8 mouse cellular contexts compared by ENCODE assay signal in genomic region chr13:80881722-80882500, GRCm38 (mm10). TPM values are rescaled to one million over a fixed set of nuclear protein-coding genes. Genes with fewer than 3 reads are reported as not detected.
A peak's percentile ranks its signal among the peaks of the same experiment; 100 is the strongest.
DNase-seq lines count a peak whose midpoint lies in the region; ATAC-seq and TF ChIP-seq lines count a peak whose summit lies in the region.

No protein-coding gene starts in this region.

- TF ChIP-seq EP300 in CH12.LX (IDR thresholded peaks at IDR 0.05; ENCODE audit: low read length): no peak

- no peak overlapping the region for H3K4me3 ChIP-seq in CH12.LX (replicated peaks in 1 of 3; ENCODE audit: low read depth in 2 of 3, low read length in 2 of 3, poor library complexity in 1 of 3)
- H3K4me3 ChIP-seq in liver, embryonic 13.5 days (replicated peaks): no peak overlapping the region

- H3K27ac ChIP-seq in CH12.LX (ENCODE audit: insufficient read depth, low read depth): no peak overlapping the region
- H3K27ac ChIP-seq in liver, embryonic 13.5 days: peak overlapping the region; percentile 100; the same call in 1 of the 2 replicates

- DNase-seq in 3134 (ENCODE audit: extremely low read depth, insufficient read length, low spot score) (peak; percentile 36), CH12.LX (ENCODE audit: extremely low read depth) (peak; percentile 91)
- peak; percentile 63 for DNase-seq in cerebellum, adult 8-10 months
- DNase-seq in kidney, adult 8-10 months: peak; percentile 58 to 78
- DNase-seq in liver, embryonic 13.5 days: peak; percentile 44
- DNase-seq in neural tube, embryonic 10.5 days (ENCODE audit: extremely low spot score, low spot score): peak; percentile 34
- no peak for DNase-seq in right cerebral cortex, postnatal 25 days

- in situ Hi-C loops in CH12.LX (cut with MboI; ENCODE audit: low pct_ligation_motif_present, low pct_unique_long_range_greater_than_20kb, low sequenced_read_pairs): loop anchor here (25.0 kb wide), 1 partner anchor 280 kb away; no protein-coding TSS in a partner anchor

- 26% methylated on average over 6 of the region's 6 CpGs for WGBS in liver, embryonic 13.5 days (ENCODE audit: insufficient replicate concordance)

- H3K4me1 ChIP-seq in CH12.LX (ENCODE audit: control insufficient read depth in 1 of 2, insufficient read depth in 2 of 2): peaks cover 0 to 7% of the 10 kb centered on the region in 2 experiments; a peak in 1 of 4 replicates
- H3K4me1 ChIP-seq in liver, embryonic 13.5 days (replicated peaks): peaks cover 8% of the 10 kb centered on the region; the same call in 1 of the 2 replicates

- TF ChIP-seq RAD21 in CH12.LX (IDR thresholded peaks at IDR 0.05; ENCODE audit: low read depth, low read length): peak; percentile 97

- peaks cover 2% of the 10 kb centered on the region; the same call in 1 of the 2 replicates for H3K79me2 ChIP-seq in CH12.LX (replicated peaks; ENCODE audit: control insufficient read depth, extremely low read depth, insufficient read depth, poor library complexity, severe bottlenecking)

- no peak overlapping the region for H3K4me2 ChIP-seq in CH12.LX (ENCODE audit: insufficient read depth, low read depth, poor library complexity, severe bottlenecking)
- no peak overlapping the region; the same call in 1 of the 2 replicates for H3K4me2 ChIP-seq in liver, embryonic 13.5 days

- peak; percentile 74 to 100 for TF ChIP-seq CTCF in CH12.LX (conservative IDR thresholded peaks at IDR 0.05 in 1 of 2, IDR thresholded peaks at IDR 0.05 in 1 of 2; ENCODE audit: low read depth in 2 of 2, low read length in 2 of 2)

- peak; percentile 21 for ATAC-seq in granulocyte monocyte progenitor cell, adult 5-6 weeks (replicated peaks; ENCODE audit: poor library complexity, severe bottlenecking)
- ATAC-seq in liver, embryonic 13.5 days (ENCODE audit: low read depth): no peak

- no peak for TF ChIP-seq POLR2A in CH12.LX (IDR thresholded peaks at IDR 0.05; ENCODE audit: low read depth, low read length)

- H3K9ac ChIP-seq in CH12.LX (ENCODE audit: insufficient read depth, low read depth): no peak overlapping the region
- 0 out of 2 replicates have a peak overlapping the region, but pooled peaks have one; percentile 100 for H3K9ac ChIP-seq in liver, embryonic 13.5 days

- no peaks in the 10 kb centered on the region for H3K27me3 ChIP-seq in CH12.LX (replicated peaks)
- H3K27me3 ChIP-seq in liver, embryonic 13.5 days: no peaks in the 10 kb centered on the region

- dilution Hi-C loops in CH12.LX (cut with MboI; ENCODE audit: extremely low pct_ligation_motif_present, extremely low pct_unique_long_range_greater_than_20kb, low sequenced_read_pairs): no loop called here

- no peaks in the 10 kb centered on the region for H3K9me3 ChIP-seq in CH12.LX (replicated peaks; ENCODE audit: low read length)
- H3K9me3 ChIP-seq in liver, embryonic 13.5 days (replicated peaks): no peaks in the 10 kb centered on the region

- H3K36me3 ChIP-seq in CH12.LX (replicated peaks in 1 of 2; ENCODE audit: control insufficient read depth in 1 of 2, insufficient read depth in 1 of 2, low read length in 1 of 2): no peaks in the 10 kb centered on the region
- H3K36me3 ChIP-seq in liver, embryonic 13.5 days: no peaks in the 10 kb centered on the region

TF ChIP-seq in CH12.LX, 34 proteins besides CTCF, POLR2A, EP300 and RAD21:
- TF ChIP-seq RCOR1 (conservative IDR thresholded peaks at IDR 0.05; ENCODE audit: low read depth, low read length): no peak
- no peak for TF ChIP-seq IRF4 (IDR thresholded peaks at IDR 0.05; ENCODE audit: low read depth, low read length)
- TF ChIP-seq NELFE (IDR thresholded peaks at IDR 0.05; ENCODE audit: low read depth, low read length): no peak
- TF ChIP-seq ZNF384 (IDR thresholded peaks at IDR 0.05; ENCODE audit: low read depth, low read length): no peak
- TF ChIP-seq ZC3H11A (IDR thresholded peaks at IDR 0.05; ENCODE audit: low read depth, low read length): peak; percentile 93
- TF ChIP-seq MAFK (IDR thresholded peaks at IDR 0.05; ENCODE audit: insufficient replicate concordance, low read length): no peak
- TF ChIP-seq USF2 (conservative IDR thresholded peaks at IDR 0.05; ENCODE audit: low read depth, low read length): no peak
- no peak for TF ChIP-seq JUN (IDR thresholded peaks at IDR 0.05; ENCODE audit: insufficient read depth, low read depth, low read length)
- no peak for TF ChIP-seq CHD2 (IDR thresholded peaks at IDR 0.05; ENCODE audit: low read length)
- TF ChIP-seq ZMIZ1 (IDR thresholded peaks at IDR 0.05; ENCODE audit: low read depth, low read length): no peak
- no peak for TF ChIP-seq ETS1 (conservative IDR thresholded peaks at IDR 0.05; ENCODE audit: low read depth, low read length)
- TF ChIP-seq ZKSCAN1 (IDR thresholded peaks at IDR 0.05; ENCODE audit: borderline replicate concordance, low read depth, low read length): no peak
- no peak for TF ChIP-seq MXI1 (IDR thresholded peaks at IDR 0.05; ENCODE audit: low read depth, low read length)
- no peak for TF ChIP-seq NRF1 (IDR thresholded peaks at IDR 0.05; ENCODE audit: low read depth, low read length)
- TF ChIP-seq MAX (IDR thresholded peaks at IDR 0.05; ENCODE audit: low read length): no peak
- no peak for TF ChIP-seq ELF1 (IDR thresholded peaks at IDR 0.05; ENCODE audit: low read depth, low read length)
- TF ChIP-seq POLR2AphosphoS2 (IDR thresholded peaks at IDR 0.05; ENCODE audit: low read depth, low read length): no peak
- peak; percentile 16; the same call in 1 of the 2 replicates for TF ChIP-seq JUND (conservative IDR thresholded peaks at IDR 0.05; ENCODE audit: low read depth, low read length)
- TF ChIP-seq MEF2A (IDR thresholded peaks at IDR 0.05; ENCODE audit: borderline replicate concordance, low read depth, low read length): no peak
- peak; percentile 19; the same call in 1 of the 2 replicates for TF ChIP-seq MYC (IDR thresholded peaks at IDR 0.05; ENCODE audit: low read depth, low read length)
- TF ChIP-seq KAT2A (IDR thresholded peaks at IDR 0.05; ENCODE audit: insufficient replicate concordance, low read length): no peak
- TF ChIP-seq PAX5 (IDR thresholded peaks at IDR 0.05; ENCODE audit: low read length): no peak
- no peak for TF ChIP-seq TBP (conservative IDR thresholded peaks at IDR 0.05; ENCODE audit: low read depth, low read length)
- TF ChIP-seq E2F4 (IDR thresholded peaks at IDR 0.05; ENCODE audit: insufficient replicate concordance, low read depth, low read length): no peak
- TF ChIP-seq TCF12 (IDR thresholded peaks at IDR 0.05; ENCODE audit: low read depth, low read length): 0 out of 2 replicates have a peak, but pooled peaks have one; percentile 7
- TF ChIP-seq BHLHE40 (IDR thresholded peaks at IDR 0.05; ENCODE audit: low read depth, low read length): no peak
- no peak for TF ChIP-seq UBTF (IDR thresholded peaks at IDR 0.05; ENCODE audit: low read depth, low read length)
- peak; percentile 37; the same call in 1 of the 2 replicates for TF ChIP-seq MAZ (IDR thresholded peaks at IDR 0.05; ENCODE audit: low read depth, low read length)
- TF ChIP-seq SIN3A (IDR thresholded peaks at IDR 0.05; ENCODE audit: low read length): no peak
- TF ChIP-seq CHD1 (IDR thresholded peaks at IDR 0.05; ENCODE audit: low read depth, low read length): no peak
- TF ChIP-seq HCFC1 (IDR thresholded peaks at IDR 0.05; ENCODE audit: low read depth, low read length): no peak
- no peak for TF ChIP-seq USF1 (IDR thresholded peaks at IDR 0.05; ENCODE audit: low read depth, low read length)
- TF ChIP-seq GABPA (IDR thresholded peaks at IDR 0.05; ENCODE audit: insufficient replicate concordance, low read depth, low read length): no peak
- TF ChIP-seq SMC3 (IDR thresholded peaks at IDR 0.05; ENCODE audit: low read depth, low read length): peak; percentile 98

RNA-seq across cellular contexts. Expression of gene Arrdc3, which starts 1.3 kb away (rescaled TPM):
- total RNA-seq in CH12.LX (2012; rRNA removed) (3.7 and 3.8 TPM in 2 replicates), CH12.LX (2014; rRNA removed) (11.7 and 15.7 TPM in 2 replicates)
- 3.3 and 5.6 TPM in 2 replicates for polyA plus RNA-seq in CH12.LX (2012; ENCODE audit: insufficient read length, low read depth)
- total RNA-seq in granulocyte monocyte progenitor cell, adult 5-6 weeks (2014; fragmentation: Nextera tagmentation): 11.3 and 32.6 TPM in 2 replicates
- 31.1 and 34.1 TPM in 2 replicates for total RNA-seq in granulocyte monocyte progenitor cell, adult 5-6 weeks (2017)
- polyA plus RNA-seq in liver, embryonic 13.5 days (2015; fragmentation: Nextera tagmentation; extraction: Ambion mirVana): 12.2 and 15.2 TPM in 2 replicates
